Mouse (Mus musculus) liver, postnatal 0 days (tissue): ENCODE measurements around the gene Utrn. TPM values are rescaled to one million over a fixed set of nuclear protein-coding genes. Genes with fewer than 3 reads are reported as not detected.

Experiments
- ATAC-seq: fragments of 200-750 bp; cut with Nextera tagmentation; 2 replicates; pipeline ENCODE4 v1.8.0; 2017; ENCODE audit warnings: mild to moderate bottlenecking, moderate library complexity
- DNase-seq: peaks from one replicate; pipeline ENCODE4 v3.0.0-alpha.2; 2016
- H3K27ac ChIP-seq: fragments of 300-500 bp; sonication (generic); 2 replicates; pipeline ENCODE4 v1.5.1; 2014; ENCODE audit warnings: antibody characterized with exemption, moderate library complexity, mild to moderate bottlenecking, low read depth
- H3K27me3 ChIP-seq: fragments of 300-500 bp; sonication (generic); 2 replicates; pipeline ENCODE4 v1.6.1; 2014; ENCODE audit warnings: low read length, control low read depth, mixed read lengths; ENCODE audit not compliant: insufficient read depth
- H3K36me3 ChIP-seq: fragments of 300-500 bp; sonication (generic); replicated peaks from 2 replicates; pipeline ENCODE4 v1.6.1; 2014; ENCODE audit warnings: mild to moderate bottlenecking, control low read depth, low read length, moderate library complexity, mixed read lengths; ENCODE audit not compliant: insufficient read depth
- H3K4me1 ChIP-seq: fragments of 300-500 bp; sonication (generic); 2 replicates; pipeline ENCODE4 v1.6.1; 2014; ENCODE audit warnings: antibody characterized with exemption, mild to moderate bottlenecking, control low read depth; ENCODE audit not compliant: insufficient read depth
- H3K4me2 ChIP-seq: fragments of 300-500 bp; sonication (generic); 2 replicates; pipeline ENCODE4 v1.6.1; 2014; ENCODE audit warnings: low read depth, mild to moderate bottlenecking, low read length, moderate library complexity, mixed read lengths
- H3K4me3 ChIP-seq: fragments of 300-500 bp; sonication (generic); 2 replicates; pipeline ENCODE4 v1.5.1; 2014; ENCODE audit warnings: low read depth, low read length
- H3K9ac ChIP-seq: fragments of 300-500 bp; sonication (generic); replicated peaks from 2 replicates; pipeline ENCODE4 v1.6.1; 2014; ENCODE audit warnings: mild to moderate bottlenecking, moderate library complexity
- H3K9me3 ChIP-seq: fragments of 300-500 bp; sonication (generic); 2 replicates; pipeline ENCODE4 v1.6.1; 2016; ENCODE audit warnings: mild to moderate bottlenecking, control low read depth, low read length, mixed read lengths
- CTCF ChIP-seq: sonication (generic); IDR thresholded peaks from 2 replicates; pipeline ENCODE4 v1.5.1; 2016; ENCODE audit warnings: antibody characterized with exemption, low read depth
- EP300 ChIP-seq: IDR thresholded peaks from 2 replicates; pipeline ENCODE4 v1.6.1; 2016; ENCODE audit warnings: antibody characterized with exemption, low read depth, mild to moderate bottlenecking
- WGBS: fragments of 180-500 bp; shearing (Covaris S2); extraction: QIAGEN DNeasy Blood & Tissue Kit; methylation state at CpG from one replicate; pipeline ENCODE4 v1.1.7; 2014; ENCODE audit not compliant: insufficient replicate concordance; 5-methylcytosine and 5-hydroxymethylcytosine counted together
- polyA plus RNA-seq: library from polyadenylated mRNA; unstranded; fragments of >200 nt; fragmentation: Nextera tagmentation; extraction: Ambion mirVana; gene quantifications from 2 replicates; pipeline ENCODE4 v1.2.1, GENCODE M21; 2015

Utrn gene
- polyA plus RNA-seq, 1 experiment from 2014 or later, result 9.7 TPM

DNA sequence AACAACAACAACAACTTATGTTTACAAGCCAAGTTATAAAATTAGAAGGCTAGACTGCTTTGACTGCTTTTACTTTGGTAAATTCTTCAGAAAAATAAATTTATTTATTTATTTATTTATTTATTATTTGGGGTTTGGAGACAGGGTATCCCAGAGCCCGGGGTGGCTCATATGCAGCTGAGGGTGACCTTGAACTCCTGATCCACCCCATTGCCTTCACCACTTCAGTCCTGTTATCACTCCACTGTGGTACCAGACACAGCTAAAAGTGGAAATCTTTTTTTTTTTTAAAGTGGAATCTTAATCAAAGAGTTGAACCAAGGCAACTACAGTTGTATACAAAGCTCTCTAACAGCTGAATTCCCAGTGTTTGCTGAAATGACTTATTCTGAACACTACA lies 80.6 kb downstream of the Utrn start:
- peaks cover 5% of the 10 kb centered on the region for H3K4me1 ChIP-seq
- H3K4me2 ChIP-seq, result no peak overlapping the region
- TF ChIP-seq EP300 (no peak), CTCF (no peak)
- WGBS, result 56% methylated on average over 1 of the region's 1 CpGs
- H3K27me3 ChIP-seq, result no peaks in the 10 kb centered on the region
- ATAC-seq (no peak), DNase-seq (no peak)
- H3K4me3 ChIP-seq, result no peak overlapping the region
- no peak overlapping the region for H3K9ac ChIP-seq
- H3K27ac ChIP-seq, result no peak overlapping the region
- no peaks in the 10 kb centered on the region for H3K36me3 ChIP-seq
- H3K9me3 ChIP-seq, result no peaks in the 10 kb centered on the region

DNA sequence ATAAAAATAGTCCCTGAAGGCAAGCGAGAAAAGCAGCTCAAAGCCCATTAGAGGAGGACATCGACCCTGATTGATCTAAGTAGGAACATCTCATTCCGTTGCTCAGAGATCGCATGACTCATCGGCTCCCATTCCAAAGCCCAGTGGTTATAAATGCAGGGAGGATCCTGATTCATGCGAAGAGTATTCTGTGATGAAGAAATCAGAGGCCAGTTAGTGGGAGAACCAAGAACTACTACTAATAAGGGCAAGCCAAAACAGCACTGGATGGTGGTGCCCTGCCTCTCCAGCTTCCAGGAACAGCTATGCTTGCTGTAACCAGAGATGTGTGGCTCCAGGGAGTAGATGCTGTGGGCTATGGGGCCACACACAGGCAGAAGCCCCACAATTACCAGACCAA lies 81.2 kb downstream of the Utrn start:
- Histone ChIP-seq H3K9ac (no peak overlapping the region), H3K4me1 (peaks cover 5% of the 10 kb centered on the region), H3K9me3 (no peaks in the 10 kb centered on the region), H3K27ac (no peak overlapping the region), H3K36me3 (no peaks in the 10 kb centered on the region), H3K4me2 (no peak overlapping the region), H3K4me3 (no peak overlapping the region), H3K27me3 (no peaks in the 10 kb centered on the region)
- DNase-seq (no peak), ATAC-seq (peak; percentile 56)
- TF ChIP-seq EP300 (no peak), CTCF (no peak)
- WGBS, result 67% methylated on average over 6 of the region's 6 CpGs

DNA sequence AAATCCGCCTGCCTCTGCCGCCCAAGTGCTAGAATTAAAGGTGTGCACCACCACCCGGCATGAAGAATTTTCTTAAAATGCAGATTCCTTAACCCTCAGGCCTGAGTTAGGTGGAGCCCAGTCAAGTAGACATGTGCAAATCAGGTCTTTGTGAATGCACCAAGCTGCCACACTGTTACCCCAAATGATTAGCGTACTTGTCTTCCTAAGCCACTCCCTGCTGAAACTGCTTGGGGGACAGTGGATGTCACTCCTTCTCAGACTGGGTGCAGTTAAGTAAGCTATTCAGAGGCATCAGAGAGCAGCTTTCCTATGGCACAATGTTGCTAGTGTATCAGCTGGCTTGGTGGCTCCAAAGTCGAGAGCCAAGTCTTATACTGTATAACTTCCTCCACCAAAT lies 83.9 kb downstream of the Utrn start:
- WGBS, result 88% methylated on average over 5 of the region's 5 CpGs
- TF ChIP-seq CTCF (no peak), EP300 (no peak)
- no peak for DNase-seq
- Histone ChIP-seq H3K9ac (no peak overlapping the region), H3K9me3 (no peaks in the 10 kb centered on the region), H3K36me3 (no peaks in the 10 kb centered on the region), H3K27ac (no peak overlapping the region), H3K27me3 (no peaks in the 10 kb centered on the region), H3K4me1 (peaks cover 5% of the 10 kb centered on the region), H3K4me3 (no peak overlapping the region), H3K4me2 (no peak overlapping the region)
- ATAC-seq, result no peak

DNA sequence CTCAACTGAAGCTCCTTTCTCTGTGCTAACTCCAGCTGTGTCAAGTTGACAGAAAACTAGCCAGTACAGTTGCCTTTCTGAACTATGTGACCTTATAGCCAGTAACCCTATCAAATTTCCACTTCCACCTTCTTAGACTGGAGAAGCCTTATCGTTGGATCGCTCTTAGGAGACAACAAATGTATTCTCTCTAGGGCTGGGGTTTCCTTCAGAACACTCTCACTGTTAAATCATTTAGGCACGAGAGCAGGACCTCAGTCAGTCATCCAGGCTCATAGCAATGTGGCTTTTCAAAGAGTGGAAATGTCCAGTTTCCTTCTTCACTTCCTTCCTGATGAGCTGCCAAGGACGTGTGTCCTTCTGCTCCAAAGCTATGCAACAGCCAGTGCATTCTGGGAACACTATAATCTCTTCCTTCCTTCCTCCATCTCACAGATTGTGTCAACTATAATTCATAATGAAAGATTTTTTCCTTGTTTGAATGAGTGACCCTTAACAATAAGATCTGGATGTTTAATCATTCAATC lies 87.7 kb downstream of the Utrn start:
- Histone ChIP-seq H3K27me3 (no peaks in the 10 kb centered on the region), H3K4me2 (no peak overlapping the region), H3K4me1 (no peaks in the 10 kb centered on the region), H3K36me3 (no peaks in the 10 kb centered on the region), H3K9ac (no peak overlapping the region), H3K27ac (no peak overlapping the region), H3K4me3 (no peak overlapping the region), H3K9me3 (no peaks in the 10 kb centered on the region)
- DNase-seq (no peak), ATAC-seq (no peak)
- 60% methylated on average over 4 of the region's 4 CpGs for WGBS
- no peak for TF ChIP-seq CTCF
- TF ChIP-seq EP300, result no peak

DNA sequence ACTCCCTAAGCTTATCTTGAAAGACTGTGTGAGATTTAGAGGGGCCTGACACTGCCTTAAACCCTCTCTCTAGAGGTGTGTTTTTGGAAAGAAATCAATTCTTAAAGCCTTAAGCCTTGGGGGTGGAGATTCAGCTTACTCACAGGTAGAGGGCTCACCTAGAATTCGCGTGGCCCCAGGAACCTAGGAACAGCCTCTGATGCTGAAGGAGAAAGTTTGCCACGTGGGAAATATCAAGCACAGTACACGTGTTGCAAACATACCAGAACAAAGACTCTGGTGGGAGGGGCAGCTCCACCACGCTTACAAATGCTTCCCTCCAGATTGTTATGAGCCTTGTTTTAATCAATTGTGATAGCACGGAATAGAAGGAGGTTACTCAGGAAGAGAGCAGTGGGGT lies 96.0 kb downstream of the Utrn start:
- H3K4me3 ChIP-seq, result no peak overlapping the region
- 25% methylated on average over 6 of the region's 6 CpGs for WGBS
- ATAC-seq (no peak), DNase-seq (no peak)
- H3K9me3 ChIP-seq, result no peaks in the 10 kb centered on the region
- H3K4me2 ChIP-seq, result no peak overlapping the region
- TF ChIP-seq EP300 (no peak), CTCF (no peak)
- no peak overlapping the region for H3K27ac ChIP-seq
- H3K27me3 ChIP-seq, result no peaks in the 10 kb centered on the region
- H3K36me3 ChIP-seq, result no peaks in the 10 kb centered on the region
- no peaks in the 10 kb centered on the region; the same call in 1 of the 2 replicates for H3K4me1 ChIP-seq
- no peak overlapping the region for H3K9ac ChIP-seq

DNA sequence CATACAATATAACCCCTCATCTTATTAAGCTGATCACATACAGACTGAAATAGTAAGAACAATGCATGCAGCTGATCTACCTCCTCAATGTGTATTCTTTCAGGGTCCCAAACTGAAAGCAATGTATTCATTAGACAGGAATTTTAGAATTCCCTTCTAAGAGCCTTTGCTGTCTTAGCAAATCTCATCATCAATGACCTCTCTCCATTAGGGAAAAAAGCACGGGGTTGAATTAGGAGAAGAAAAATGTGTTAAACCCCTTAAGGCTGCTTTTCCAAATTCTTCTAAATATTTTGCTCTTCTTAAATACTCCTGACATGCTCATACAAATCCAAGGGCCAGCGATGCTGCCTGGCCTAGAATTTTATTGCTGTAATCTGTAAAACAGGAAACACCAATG lies 97.7 kb downstream of the Utrn start:
- Histone ChIP-seq H3K4me2 (no peak overlapping the region), H3K9ac (no peak overlapping the region), H3K27ac (no peak overlapping the region), H3K9me3 (no peaks in the 10 kb centered on the region), H3K36me3 (no peaks in the 10 kb centered on the region), H3K27me3 (no peaks in the 10 kb centered on the region), H3K4me3 (no peak overlapping the region), H3K4me1 (no peaks in the 10 kb centered on the region; the same call in 1 of the 2 replicates)
- ATAC-seq (no peak), DNase-seq (no peak)
- TF ChIP-seq CTCF (no peak), EP300 (no peak)
- 83% methylated on average over 2 of the region's 2 CpGs for WGBS

DNA sequence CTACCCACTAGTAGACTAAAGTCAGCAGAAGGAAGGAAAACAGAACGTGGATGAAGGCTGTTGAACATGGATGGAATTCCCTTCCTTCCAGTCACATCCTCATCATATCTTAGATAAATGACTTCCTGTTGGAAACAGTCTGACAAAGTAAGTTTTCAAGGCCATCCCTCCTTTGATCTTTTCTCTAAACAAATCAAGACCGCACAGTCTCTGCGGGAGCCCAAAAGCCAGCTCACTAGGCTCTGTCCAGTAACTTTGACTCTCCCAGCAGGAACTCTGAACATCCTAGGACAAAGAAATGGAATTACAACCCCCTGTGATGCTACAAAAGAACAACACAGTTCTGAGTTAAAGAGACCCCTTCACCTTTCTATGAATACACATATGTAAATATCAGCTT lies 106.5 kb downstream of the Utrn start:
- Histone ChIP-seq H3K27ac (no peak overlapping the region), H3K4me1 (no peaks in the 10 kb centered on the region; the same call in 1 of the 2 replicates), H3K27me3 (no peaks in the 10 kb centered on the region), H3K36me3 (0 out of 2 replicates have a peak, but pooled peaks cover 3% of the 10 kb centered on the region), H3K9ac (no peak overlapping the region), H3K9me3 (no peaks in the 10 kb centered on the region), H3K4me2 (no peak overlapping the region), H3K4me3 (no peak overlapping the region)
- DNase-seq (no peak), ATAC-seq (no peak)
- 77% methylated on average over 3 of the region's 3 CpGs for WGBS
- no peak for TF ChIP-seq CTCF
